ENCODE assay signal across 23 mouse cellular contexts in genomic region chr8:109121776-109122175, GRCm38 (mm10).
DNase-seq lines count a peak whose midpoint lies in the region; ATAC-seq lines count a peak whose summit lies in the region.
"Had no signal": no experiment of that assay in that cellular context is flagged by ENCODE, and none has a peak within 500 bp of the region (broad histone marks: within the 10 kb centered on the region; RNA-seq: fewer than 3 reads in every experiment).

No protein-coding gene starts in this region.

- intact Hi-C loops in left cerebral cortex, postnatal 14 days (cut with DNase I), result no loop called here

- H3K36me3 ChIP-seq in forebrain, embryonic 11.5 days (ENCODE audit: control insufficient read depth, insufficient read depth, low read length), result no peaks in the 10 kb centered on the region
- no peaks in the 10 kb centered on the region for H3K36me3 ChIP-seq in forebrain, embryonic 16.5 days (ENCODE audit: control insufficient read depth, insufficient read depth)
- H3K36me3 ChIP-seq in midbrain, embryonic 12.5 days, result no peaks in the 10 kb centered on the region
- H3K36me3 ChIP-seq in midbrain, embryonic 10.5 days, result no peaks in the 10 kb centered on the region
- no peaks in the 10 kb centered on the region for H3K36me3 ChIP-seq in hindbrain, embryonic 13.5 days
- H3K36me3 ChIP-seq in neural tube, embryonic 12.5 days, result no peaks in the 10 kb centered on the region
- H3K36me3 ChIP-seq: embryonic facial prominence, embryonic 10.5 days; G1E; limb, embryonic 12.5 days; liver, embryonic 12.5 days had no signal

- no peaks in the 10 kb centered on the region for H3K9me3 ChIP-seq in forebrain, embryonic 11.5 days (ENCODE audit: control insufficient read depth, low read length)
- H3K9me3 ChIP-seq in forebrain, embryonic 16.5 days (ENCODE audit: control insufficient read depth, low read length), result no peaks in the 10 kb centered on the region
- no peaks in the 10 kb centered on the region for H3K9me3 ChIP-seq in midbrain, embryonic 12.5 days
- H3K9me3 ChIP-seq in midbrain, embryonic 10.5 days (replicated peaks), result no peaks in the 10 kb centered on the region
- no peaks in the 10 kb centered on the region for H3K9me3 ChIP-seq in hindbrain, embryonic 13.5 days
- H3K9me3 ChIP-seq in neural tube, embryonic 12.5 days, result no peaks in the 10 kb centered on the region
- H3K9me3 ChIP-seq: embryonic facial prominence, embryonic 10.5 days; limb, embryonic 12.5 days; liver, embryonic 12.5 days had no signal

- H3K4me3 ChIP-seq in forebrain, embryonic 11.5 days (ENCODE audit: low read depth, low read length), result no peak overlapping the region
- no peak overlapping the region for H3K4me3 ChIP-seq in forebrain, embryonic 16.5 days (replicated peaks; ENCODE audit: low read length)
- no peak overlapping the region for H3K4me3 ChIP-seq in midbrain, embryonic 12.5 days
- no peak overlapping the region for H3K4me3 ChIP-seq in midbrain, embryonic 10.5 days
- no peak overlapping the region for H3K4me3 ChIP-seq in hindbrain, embryonic 13.5 days
- no peak overlapping the region for H3K4me3 ChIP-seq in neural tube, embryonic 12.5 days
- H3K4me3 ChIP-seq: embryonic facial prominence, embryonic 10.5 days; limb, embryonic 12.5 days; liver, embryonic 12.5 days; megakaryocyte, embryonic 14.5 days had no signal

- H3K27me3 ChIP-seq in forebrain, embryonic 11.5 days (ENCODE audit: control insufficient read depth, insufficient read depth, low read length), result no peaks in the 10 kb centered on the region
- H3K27me3 ChIP-seq in forebrain, embryonic 16.5 days (replicated peaks; ENCODE audit: control insufficient read depth, insufficient read depth, low read length), result no peaks in the 10 kb centered on the region
- no peaks in the 10 kb centered on the region for H3K27me3 ChIP-seq in midbrain, embryonic 12.5 days
- no peaks in the 10 kb centered on the region for H3K27me3 ChIP-seq in midbrain, embryonic 10.5 days (ENCODE audit: low read depth, poor library complexity, severe bottlenecking)
- no peaks in the 10 kb centered on the region for H3K27me3 ChIP-seq in hindbrain, embryonic 13.5 days
- no peaks in the 10 kb centered on the region for H3K27me3 ChIP-seq in neural tube, embryonic 12.5 days (replicated peaks)
- H3K27me3 ChIP-seq: limb, embryonic 12.5 days; liver, embryonic 12.5 days; megakaryocyte, embryonic 14.5 days had no signal

- peaks cover 5% of the 10 kb centered on the region; the same call in 1 of the 2 replicates for H3K4me1 ChIP-seq in forebrain, embryonic 11.5 days (replicated peaks; ENCODE audit: control insufficient read depth, insufficient read depth, low read length)
- H3K4me1 ChIP-seq in forebrain, embryonic 16.5 days (replicated peaks; ENCODE audit: control insufficient read depth, insufficient read depth, low read length), result no peaks in the 10 kb centered on the region
- peaks cover 5% of the 10 kb centered on the region for H3K4me1 ChIP-seq in midbrain, embryonic 12.5 days
- peaks cover 7% of the 10 kb centered on the region for H3K4me1 ChIP-seq in midbrain, embryonic 10.5 days
- H3K4me1 ChIP-seq in hindbrain, embryonic 13.5 days (replicated peaks), result peaks cover 5% of the 10 kb centered on the region; the same call in 1 of the 2 replicates
- H3K4me1 ChIP-seq in neural tube, embryonic 12.5 days, result peaks cover 6% of the 10 kb centered on the region
- H3K4me1 ChIP-seq: liver, embryonic 12.5 days; megakaryocyte, embryonic 14.5 days had no signal

- no peak overlapping the region for H3K9ac ChIP-seq in forebrain, embryonic 11.5 days (ENCODE audit: low read length)
- H3K9ac ChIP-seq in forebrain, embryonic 16.5 days (replicated peaks; ENCODE audit: low read depth, low read length), result no peak overlapping the region
- no peak overlapping the region for H3K9ac ChIP-seq in midbrain, embryonic 12.5 days (replicated peaks)
- 0 out of 2 replicates have a peak overlapping the region, but pooled peaks have one; percentile 25 for H3K9ac ChIP-seq in hindbrain, embryonic 13.5 days
- H3K9ac ChIP-seq in neural tube, embryonic 12.5 days, result no peak overlapping the region
- H3K9ac ChIP-seq: limb, embryonic 12.5 days; liver, embryonic 12.5 days had no signal

- WGBS in forebrain, embryonic 11.5 days, result 12% methylated on average over 6 of the region's 6 CpGs
- WGBS in forebrain, embryonic 16.5 days, result 5% methylated on average over 6 of the region's 6 CpGs
- 19% methylated on average over 6 of the region's 6 CpGs for WGBS in midbrain, embryonic 12.5 days
- 24% methylated on average over 6 of the region's 6 CpGs for WGBS in midbrain, embryonic 10.5 days
- WGBS in hindbrain, embryonic 13.5 days, result 11% methylated on average over 6 of the region's 6 CpGs
- WGBS in neural tube, embryonic 12.5 days, result 16% methylated on average over 6 of the region's 6 CpGs

- no peak overlapping the region for H3K27ac ChIP-seq in forebrain, embryonic 11.5 days (ENCODE audit: low read depth, low read length)
- no peak overlapping the region for H3K27ac ChIP-seq in forebrain, embryonic 16.5 days (ENCODE audit: low read length)
- H3K27ac ChIP-seq in midbrain, embryonic 12.5 days (replicated peaks), result peak overlapping the region; percentile 52
- H3K27ac ChIP-seq in midbrain, embryonic 10.5 days (replicated peaks), result no peak overlapping the region
- peak overlapping the region; percentile 23; the same call in 1 of the 2 replicates for H3K27ac ChIP-seq in hindbrain, embryonic 13.5 days
- H3K27ac ChIP-seq in neural tube, embryonic 12.5 days, result no peak overlapping the region
- H3K27ac ChIP-seq: embryonic facial prominence, embryonic 10.5 days; kidney, postnatal 0 days; limb, embryonic 12.5 days; liver, embryonic 12.5 days had no signal

- ATAC-seq in forebrain, embryonic 11.5 days (replicated peaks; ENCODE audit: low FRiP score), result no peak; the same call in 1 of the 2 replicates
- ATAC-seq in forebrain, embryonic 16.5 days, result no peak
- ATAC-seq in midbrain, embryonic 12.5 days (ENCODE audit: low FRiP score, low read depth), result no peak; the same call in 1 of the 2 replicates
- ATAC-seq in hindbrain, embryonic 13.5 days (ENCODE audit: low FRiP score), result no peak
- ATAC-seq in neural tube, embryonic 12.5 days (ENCODE audit: low FRiP score, low read depth), result no peak
- ATAC-seq: intestine, postnatal 0 days; liver, embryonic 12.5 days had no signal

- H3K4me2 ChIP-seq in forebrain, embryonic 11.5 days (ENCODE audit: low read depth, low read length, severe bottlenecking), result no peak overlapping the region
- H3K4me2 ChIP-seq in forebrain, embryonic 16.5 days (ENCODE audit: low read length), result no peak overlapping the region
- H3K4me2 ChIP-seq in midbrain, embryonic 12.5 days (replicated peaks), result peak overlapping the region; percentile 20
- no peak overlapping the region for H3K4me2 ChIP-seq in hindbrain, embryonic 13.5 days
- 0 out of 2 replicates have a peak overlapping the region, but pooled peaks have one; percentile 27 for H3K4me2 ChIP-seq in neural tube, embryonic 12.5 days (replicated peaks)
- H3K4me2 ChIP-seq: limb, embryonic 12.5 days; liver, embryonic 12.5 days had no signal

- DNase-seq in forebrain, embryonic 11.5 days (ENCODE audit: low spot score), result peak; percentile 53
- no peak for DNase-seq in midbrain, embryonic 10.5 days (ENCODE audit: low spot score)
- DNase-seq in left cerebral cortex, postnatal 14 days (ENCODE audit: low spot score in 2 of 2), result no peak
- no peak for DNase-seq in heart, adult 18-20 months
- DNase-seq: adrenal gland, postnatal 25 days; cerebellum, adult 11-12 months; cerebellum, postnatal 14 days; heart, postnatal 4 days; lung, adult 2 months; right cerebral cortex, postnatal 14 days; spleen, adult 18-20 months; thymus, postnatal 36 days had no signal

Comparison
In these comparisons a context has a peak if more than half of its experiments do, and no peak if none do; other contexts are left out.
1. H3K27ac ChIP-seq: peak in midbrain, embryonic 12.5 days (single experiment) and hindbrain, embryonic 13.5 days (single experiment); none in forebrain, embryonic 11.5 days (single experiment), forebrain, embryonic 16.5 days (single experiment), midbrain, embryonic 10.5 days (single experiment) and neural tube, embryonic 12.5 days (single experiment).
2. H3K4me2 ChIP-seq: peak in midbrain, embryonic 12.5 days (single experiment) and neural tube, embryonic 12.5 days (single experiment); none in forebrain, embryonic 11.5 days (single experiment), forebrain, embryonic 16.5 days (single experiment) and hindbrain, embryonic 13.5 days (single experiment).